Mouse (Mus musculus): Measurements from ENCODE around the gene Apobr. TPM values are rescaled to one million over a fixed set of nuclear protein-coding genes. Genes with fewer than 3 reads are reported as not detected.

Apobr gene
- total RNA-seq, 2 experiments from 2014 or later = 0.28 to 1.1 TPM

- DNase-seq (ENCODE audit: extremely low spot score in 1 of 2, low spot score in 1 of 2) = peak in 1 of 2 experiments; percentile 22
These were observed 52.2 kb downstream of the Apobr start for GRCm38 (mm10) chr7:126636733-126637520.

Small RNAs within 50 kb of the gene (microRNA-seq; reads per million reads assigned to microRNA genes)
- 7.4 to 10.7 reads per million in 2 experiments for gene Mir7059

Other genes starting within 250 kb of the Apobr start
- gene Lat, start 215.4 kb upstream of the Apobr start, total RNA-seq (2021) = 1 to 10 TPM; 1.1 to 1.3 TPM
- 10 to 100 TPM; 87.5 to 89.6 TPM for gene Spns1, start 207.5 kb upstream of the Apobr start, total RNA-seq (2021)
- gene Nfatc2ip, start 188.2 kb upstream of the Apobr start, total RNA-seq (2021) = 1 to 10 TPM; 5.8 to 8.4 TPM
- gene Cd19, start 170.1 kb upstream of the Apobr start, total RNA-seq (2021) = not detected
- gene Rabep2, start 156.2 kb upstream of the Apobr start, total RNA-seq (2021) = 10 to 100 TPM in 1 of 2 experiments, 1 to 10 TPM in 1; 9.8 to 13.5 TPM
- gene Atp2a1, start 121.8 kb upstream of the Apobr start, total RNA-seq (2021) = 1 to 10 TPM in 1 of 2 experiments, under 1 TPM in 1; 0.76 to 1.0 TPM
- 10 to 100 TPM; 70.8 to 73.1 TPM for gene Sh2b1, start 109.5 kb upstream of the Apobr start, total RNA-seq (2021)
- gene Tufm, start 97.6 kb upstream of the Apobr start, total RNA-seq (2021) = 10 to 100 TPM; 77.2 to 78.8 TPM
- gene Atxn2l, start 81.5 kb upstream of the Apobr start, total RNA-seq (2021) = 100 to 1,000 TPM; 101 to 134 TPM
- 100 to 1,000 TPM; 184 to 193 TPM for gene Eif3c, start 18.5 kb upstream of the Apobr start, total RNA-seq (2021)
- gene Cln3, start 875 bp downstream of the Apobr start, total RNA-seq (2021) = 10 to 100 TPM; 30.3 to 37.4 TPM
- not detected for gene Il27, start 10.0 kb downstream of the Apobr start, total RNA-seq (2021)
- 1 to 10 TPM; 5.8 to 8.6 TPM for gene Nupr1, start 45.9 kb downstream of the Apobr start, total RNA-seq (2021)
- 10 to 100 TPM; 30.5 to 35.1 TPM for gene Sgf29, start 64.4 kb downstream of the Apobr start, total RNA-seq (2021)
- 10 to 100 TPM in 1 of 2 experiments, 1 to 10 TPM in 1; 9.5 to 11.1 TPM for gene Sult1a1, start 91.5 kb downstream of the Apobr start, total RNA-seq (2021)
- gene Bola2, start 110.5 kb downstream of the Apobr start, total RNA-seq (2021) = 100 to 1,000 TPM; 104 to 112 TPM
- gene Slx1b, start 110.8 kb downstream of the Apobr start, total RNA-seq (2021) = 10 to 100 TPM; 16.4 to 19.4 TPM
- 100 to 1,000 TPM; 129 to 139 TPM for gene Coro1a, start 122.8 kb downstream of the Apobr start, total RNA-seq (2021)
- gene Mapk3, start 174.7 kb downstream of the Apobr start, total RNA-seq (2021) = 100 to 1,000 TPM; 147 to 168 TPM
- 1 to 10 TPM; 1.7 to 4.3 TPM for gene Gdpd3, start 181.4 kb downstream of the Apobr start, total RNA-seq (2021)
- 100 to 1,000 TPM; 268 to 293 TPM for gene Ypel3, start 192.0 kb downstream of the Apobr start, total RNA-seq (2021)
- gene Tbx6, start 196.5 kb downstream of the Apobr start, total RNA-seq (2021) = under 1 TPM; 0.39 to 0.82 TPM
- 10 to 100 TPM; 53.3 to 55.0 TPM for gene Ppp4c, start 207.6 kb downstream of the Apobr start, total RNA-seq (2021)
- gene Fam57b, start 212.7 kb downstream of the Apobr start, total RNA-seq (2021) = 10 to 100 TPM; 80.3 to 95.6 TPM
- gene 4930451I11Rik, start 246.7 kb downstream of the Apobr start, total RNA-seq (2021) = not detected